Mouse (Mus musculus) C2C12 (cell line): ENCODE measurements around the gene Slc9a3r2.

ENCODE experiments used
- CEBPB ChIP-seq: IDR thresholded peaks from one replicate; pipeline ENCODE4 v1.6.1; 2011; ENCODE audit warnings: low read depth, mild to moderate bottlenecking, control low read depth, moderate library complexity
- CTCF ChIP-seq: IDR thresholded peaks from one replicate; pipeline ENCODE4 v1.5.1; 2011; ENCODE audit not compliant: control insufficient read depth, insufficient read depth, insufficient read length
- MAX ChIP-seq: IDR thresholded peaks from one replicate; pipeline ENCODE4 v1.6.1; 2011; ENCODE audit warnings: mild to moderate bottlenecking, control low read depth
- MYOD1 ChIP-seq: IDR thresholded peaks from one replicate; pipeline ENCODE4 v1.6.1; 2011; ENCODE audit warnings: low read depth; ENCODE audit not compliant: control insufficient read depth, insufficient read length
- MYOG ChIP-seq: IDR thresholded peaks from one replicate; pipeline ENCODE4 v1.6.1; 2011; ENCODE audit not compliant: control insufficient read depth, insufficient read length; ENCODE audit errors: extremely low read depth
- USF1 ChIP-seq: IDR thresholded peaks from one replicate; pipeline ENCODE4 v1.6.1; 2011; ENCODE audit warnings: low read depth, mild to moderate bottlenecking, control low read depth, moderate library complexity

GRCm38 (mm10) chr17:24635694-24636093 lies 14.4 kb downstream of the Slc9a3r2 start:
- TF ChIP-seq CTCF, result no peak
- no peak for TF ChIP-seq MAX
- no peak for TF ChIP-seq CEBPB
- TF ChIP-seq MYOG, result no peak
- no peak for TF ChIP-seq MYOD1
- TF ChIP-seq USF1, result no peak
